24 mouse cellular contexts compared by ENCODE assay signal in genomic region chr4:148043327-148043726, GRCm38 (mm10). TPM values are rescaled to one million over a fixed set of nuclear protein-coding genes. Genes with fewer than 3 reads are reported as not detected.
DNase-seq lines count a peak whose midpoint lies in the region; ATAC-seq and TF ChIP-seq lines count a peak whose summit lies in the region.
"Not testable (repeated sequence)": the region's sequence is repeated elsewhere in the genome, so short reads cannot be mapped to it uniquely, and the experiment has no call there.
"Had no signal": no experiment of that assay in that cellular context is flagged by ENCODE, and none has a peak within 500 bp of the region (broad histone marks: within the 10 kb centered on the region; RNA-seq: fewer than 3 reads in every experiment).

No protein-coding gene starts in this region.

- 0 out of 2 replicates have a peak overlapping the region, but pooled peaks have one; percentile 91 for H3K9ac ChIP-seq in heart, embryonic 13.5 days
- not testable (repeated sequence) for H3K9ac ChIP-seq in liver, embryonic 12.5 days; lung, embryonic 16.5 days (ENCODE audit: low read length); midbrain, embryonic 12.5 days (replicated peaks)

- H3K9me3 ChIP-seq in heart, embryonic 13.5 days; liver, embryonic 12.5 days (replicated peaks); lung, embryonic 16.5 days (ENCODE audit: control insufficient read depth, low read length); midbrain, embryonic 12.5 days: not testable (repeated sequence)

- TF ChIP-seq CTCF in layer of hippocampus, adult 2 months (conservative IDR thresholded peaks at IDR 0.05), result not testable (repeated sequence)

- 85% methylated on average over 6 of the region's 8 CpGs for WGBS in heart, embryonic 13.5 days
- 92% methylated on average over 8 of the region's 8 CpGs for WGBS in liver, embryonic 12.5 days (ENCODE audit: insufficient replicate concordance)
- 72% methylated on average over 6 of the region's 8 CpGs for WGBS in lung, embryonic 16.5 days
- 83% methylated on average over 7 of the region's 8 CpGs for WGBS in midbrain, embryonic 12.5 days

- peak overlapping the region; percentile 87 for H3K4me3 ChIP-seq in heart, embryonic 13.5 days
- H3K4me3 ChIP-seq in layer of hippocampus, adult 2 months; liver, embryonic 12.5 days; lung, embryonic 16.5 days (ENCODE audit: low read length); midbrain, embryonic 12.5 days: not testable (repeated sequence)

- peak; percentile 25 to 43 for DNase-seq in cerebellum, postnatal 25 days
- DNase-seq in heart, adult 11 months, result peak; percentile 89
- not testable (repeated sequence) for DNase-seq in layer of hippocampus, adult 2 months (ENCODE audit: low spot score in 2 of 2)

- H3K4me1 ChIP-seq in heart, embryonic 13.5 days, result peaks cover 60% of the 10 kb centered on the region
- peaks cover 90% of the 10 kb centered on the region for H3K4me1 ChIP-seq in liver, embryonic 12.5 days
- peaks cover 29% of the 10 kb centered on the region for H3K4me1 ChIP-seq in lung, embryonic 16.5 days (replicated peaks; ENCODE audit: control insufficient read depth, insufficient read depth, low read length)
- H3K4me1 ChIP-seq in midbrain, embryonic 12.5 days, result peaks cover 46% of the 10 kb centered on the region

- peak overlapping the region; percentile 95 for H3K4me2 ChIP-seq in heart, embryonic 13.5 days
- peak overlapping the region; percentile 95 for H3K4me2 ChIP-seq in liver, embryonic 12.5 days
- peak overlapping the region; percentile 73; the same call in 1 of the 2 replicates for H3K4me2 ChIP-seq in lung, embryonic 16.5 days (ENCODE audit: low read depth, low read length)
- peak overlapping the region; percentile 88; the same call in 1 of the 2 replicates for H3K4me2 ChIP-seq in midbrain, embryonic 12.5 days (replicated peaks)

- H3K27me3 ChIP-seq in heart, embryonic 13.5 days (replicated peaks); liver, embryonic 12.5 days (replicated peaks); lung, embryonic 16.5 days (ENCODE audit: control insufficient read depth, insufficient read depth, low read depth, low read length); midbrain, embryonic 12.5 days: not testable (repeated sequence)

- peaks cover 42% of the 10 kb centered on the region for H3K36me3 ChIP-seq in heart, embryonic 13.5 days
- H3K36me3 ChIP-seq in liver, embryonic 12.5 days, result peaks cover 39% of the 10 kb centered on the region
- peaks cover 13% of the 10 kb centered on the region for H3K36me3 ChIP-seq in lung, embryonic 16.5 days (ENCODE audit: control insufficient read depth, insufficient read depth, low read length)
- H3K36me3 ChIP-seq in midbrain, embryonic 12.5 days, result peaks cover 55% of the 10 kb centered on the region

- ATAC-seq in heart, embryonic 13.5 days (ENCODE audit: extremely low read depth, insufficient number of reproducible peaks, low FRiP score, low TSS enrichment); liver, embryonic 12.5 days; lung, embryonic 16.5 days (ENCODE audit: low read depth); midbrain, embryonic 12.5 days (ENCODE audit: low FRiP score, low read depth): not testable (repeated sequence)

- H3K27ac ChIP-seq in heart, embryonic 13.5 days (replicated peaks); lung, embryonic 16.5 days (ENCODE audit: low read length); midbrain, embryonic 12.5 days (replicated peaks): not testable (repeated sequence)
- peak overlapping the region; percentile 97; the same call in 1 of the 2 replicates for H3K27ac ChIP-seq in layer of hippocampus, adult 2 months
- H3K27ac ChIP-seq in liver, embryonic 12.5 days, result peak overlapping the region; percentile 41; the same call in 1 of the 2 replicates

RNA-seq across cellular contexts. Expression of gene Mthfr, which starts 4.5 kb away (rescaled TPM):
- 11.4 and 11.7 TPM in 2 replicates for polyA plus RNA-seq in heart, embryonic 13.5 days (2015; fragmentation: Nextera tagmentation; extraction: Ambion mirVana)
- 10 to 100 TPM; 33.5 to 37.2 TPM for total RNA-seq in layer of hippocampus, adult 2 months (2021)
- 14.0 and 14.7 TPM in 2 replicates for polyA plus RNA-seq in liver, embryonic 12.5 days (2016; fragmentation: Nextera tagmentation; extraction: Ambion mirVana)
- 21.3 and 26.2 TPM in 2 replicates for polyA plus RNA-seq in lung, embryonic 16.5 days (2015; fragmentation: Nextera tagmentation; extraction: Ambion mirVana)
- polyA plus RNA-seq in midbrain, embryonic 12.5 days (2016; fragmentation: Nextera tagmentation; extraction: Ambion mirVana), result 44.5 and 44.8 TPM in 2 replicates

RNA-seq across cellular contexts. Expression of gene Clcn6, which starts 4.7 kb away (rescaled TPM):
- polyA plus RNA-seq in heart, embryonic 13.5 days (2015; fragmentation: Nextera tagmentation; extraction: Ambion mirVana), result 5.8 and 6.5 TPM in 2 replicates
- 10 to 100 TPM; 77.0 to 77.6 TPM for total RNA-seq in layer of hippocampus, adult 2 months (2021)
- 2.1 and 2.4 TPM in 2 replicates for polyA plus RNA-seq in liver, embryonic 12.5 days (2016; fragmentation: Nextera tagmentation; extraction: Ambion mirVana)
- 4.5 and 4.8 TPM in 2 replicates for polyA plus RNA-seq in lung, embryonic 16.5 days (2015; fragmentation: Nextera tagmentation; extraction: Ambion mirVana)
- polyA plus RNA-seq in midbrain, embryonic 12.5 days (2016; fragmentation: Nextera tagmentation; extraction: Ambion mirVana), result 26.9 and 29.7 TPM in 2 replicates

RNA-seq across cellular contexts. Expression of gene Nppa, which starts 42.8 kb away (rescaled TPM):
- polyA plus RNA-seq in heart, embryonic 13.5 days (2015; fragmentation: Nextera tagmentation; extraction: Ambion mirVana), result 4,587 and 5,670 TPM in 2 replicates
- total RNA-seq in layer of hippocampus, adult 2 months (2021), result not detected
- 1.3 and 2.0 TPM in 2 replicates for polyA plus RNA-seq in liver, embryonic 12.5 days (2016; fragmentation: Nextera tagmentation; extraction: Ambion mirVana)
- polyA plus RNA-seq in lung, embryonic 16.5 days (2015; fragmentation: Nextera tagmentation; extraction: Ambion mirVana), result 122 and 163 TPM in 2 replicates
- polyA plus RNA-seq in midbrain, embryonic 12.5 days (2016; fragmentation: Nextera tagmentation; extraction: Ambion mirVana), result 1.0 and 2.8 TPM in 2 replicates
- total RNA-seq: adrenal gland, adult 18-20 months; adrenal gland, postnatal 25 days; forebrain, postnatal 0 days; gastrocnemius, postnatal 10 days had no signal
- polyA plus RNA-seq: gonadal fat pad, adult 2 months; hindbrain, embryonic 11.5 days; liver, embryonic 16.5 days; small intestine, adult 2 months; testis, adult 2 months had no signal

RNA-seq across cellular contexts. Expression of gene Agtrap, which starts 44.5 kb away (rescaled TPM):
- polyA plus RNA-seq in heart, embryonic 13.5 days (2015; fragmentation: Nextera tagmentation; extraction: Ambion mirVana), result 15.4 and 17.6 TPM in 2 replicates
- total RNA-seq in layer of hippocampus, adult 2 months (2021), result 1 to 10 TPM; 7.2 to 9.8 TPM
- 12.3 and 12.5 TPM in 2 replicates for polyA plus RNA-seq in liver, embryonic 12.5 days (2016; fragmentation: Nextera tagmentation; extraction: Ambion mirVana)
- polyA plus RNA-seq in lung, embryonic 16.5 days (2015; fragmentation: Nextera tagmentation; extraction: Ambion mirVana), result 16.3 and 17.8 TPM in 2 replicates
- polyA plus RNA-seq in midbrain, embryonic 12.5 days (2016; fragmentation: Nextera tagmentation; extraction: Ambion mirVana), result 11.2 and 11.9 TPM in 2 replicates

RNA-seq across cellular contexts. Expression of gene Nppb, which starts 57.7 kb away (rescaled TPM):
- polyA plus RNA-seq in heart, embryonic 13.5 days (2015; fragmentation: Nextera tagmentation; extraction: Ambion mirVana), result 187 and 230 TPM in 2 replicates
- total RNA-seq in layer of hippocampus, adult 2 months (2021), result not detected
- not detected in 2 replicates for polyA plus RNA-seq in liver, embryonic 12.5 days (2016; fragmentation: Nextera tagmentation; extraction: Ambion mirVana)
- polyA plus RNA-seq in lung, embryonic 16.5 days (2015; fragmentation: Nextera tagmentation; extraction: Ambion mirVana), result 2.9 and 4.2 TPM in 2 replicates
- polyA plus RNA-seq in midbrain, embryonic 12.5 days (2016; fragmentation: Nextera tagmentation; extraction: Ambion mirVana), result not detected in 2 replicates
- total RNA-seq: adrenal gland, postnatal 25 days; forebrain, postnatal 0 days; gastrocnemius, postnatal 10 days; left cerebral cortex, postnatal 14 days had no signal
- polyA plus RNA-seq: embryonic facial prominence, embryonic 12.5 days; forebrain, embryonic 10.5 days; gonadal fat pad, adult 2 months; intestine, postnatal 0 days; large intestine, adult 2 months; limb, embryonic 12.5 days; liver, embryonic 16.5 days; lung, postnatal 0 days; small intestine, adult 2 months; stomach, embryonic 14.5 days; testis, adult 2 months had no signal

Comparison
In these comparisons a context has a peak if more than half of its experiments do, and no peak if none do; other contexts are left out.
1. RNA of gene Nppa, which starts 42.8 kb away (polyA plus RNA-seq): 4,587 to 5,670 TPM in heart, embryonic 13.5 days; 122 to 163 TPM in lung, embryonic 16.5 days, 1.0 to 2.8 TPM in midbrain, embryonic 12.5 days and 1.3 to 2.0 TPM in liver, embryonic 12.5 days; every median in the first group is over 10 times any median in the second.
2. Peak in every context shown above with its lines, with median percentiles within 50 percentile points of each other: H3K4me2 ChIP-seq.